Mouse (Mus musculus) cerebellum, adult (tissue): ENCODE results near the gene Odf3l2.
A peak's percentile ranks its signal among the peaks of the same experiment; 100 is the strongest.

ENCODE experiments used
- ATAC-seq: cut with Nextera tagmentation; 2 replicates; pipeline ENCODE4 v1.9.2; 2017; ENCODE audit warnings: mild to moderate bottlenecking, moderate library complexity, mixed read lengths; ENCODE audit not compliant: insufficient number of reproducible peaks, low FRiP score, low TSS enrichment

Odf3l2 gene

GRCm38 (mm10) chr10:79671396-79672087 lies 26.0 kb upstream of the Odf3l2 start:
- ATAC-seq, result no peak

GRCm38 (mm10) chr10:79670071-79670888 lies 24.7 kb upstream of the Odf3l2 start:
- ATAC-seq, result 0 out of 2 replicates have a peak, but pooled peaks have one; percentile 8

- peak; percentile 36; the same call in 1 of the 2 replicates for ATAC-seq
These were observed 24.1 kb upstream of the Odf3l2 start for GRCm38 (mm10) chr10:79669576-79670057.

GRCm38 (mm10) chr10:79668771-79669575 lies 23.4 kb upstream of the Odf3l2 start, which contains the start of gene Tpgs1:
Tpgs1 (plus strand) TSS chr10:79669369.
- ATAC-seq, result peak; percentile 73

- no peak for ATAC-seq
These were observed 22.5 kb upstream of the Odf3l2 start for GRCm38 (mm10) chr10:79668076-79668475.

- no peak for ATAC-seq
These were observed 21.0 kb upstream of the Odf3l2 start for GRCm38 (mm10) chr10:79666493-79666892.

- ATAC-seq, result no peak
These were observed 19.5 kb upstream of the Odf3l2 start for GRCm38 (mm10) chr10:79665051-79665450.

- peak; percentile 22; the same call in 1 of the 2 replicates for ATAC-seq
These were observed 18.7 kb upstream of the Odf3l2 start, which contains the start of gene Madcam1 for GRCm38 (mm10) chr10:79664131-79664665. Madcam1 (plus strand) TSS chr10:79664559.

- no peak for ATAC-seq
These were observed 16.3 kb upstream of the Odf3l2 start for GRCm38 (mm10) chr10:79661861-79662260.

- ATAC-seq, result no peak
These were observed 14.8 kb upstream of the Odf3l2 start for GRCm38 (mm10) chr10:79660298-79660697.

GRCm38 (mm10) chr10:79658829-79659228 lies 13.3 kb upstream of the Odf3l2 start:
- ATAC-seq, result no peak

GRCm38 (mm10) chr10:79654946-79655395 lies 9.4 kb upstream of the Odf3l2 start:
- no peak for ATAC-seq

- no peak for ATAC-seq
These were observed 7.3 kb upstream of the Odf3l2 start for GRCm38 (mm10) chr10:79652789-79653188.

GRCm38 (mm10) chr10:79649070-79649751 lies 3.7 kb upstream of the Odf3l2 start:
- ATAC-seq, result peak; percentile 75

- 0 out of 2 replicates have a peak, but pooled peaks have one; percentile 9 for ATAC-seq
These were observed 6.9 kb downstream of the Odf3l2 start for GRCm38 (mm10) chr10:79638486-79639204.

GRCm38 (mm10) chr10:79637128-79638110 lies 8.1 kb downstream of the Odf3l2 start, which contains the start of gene Shc2:
Shc2 (minus strand) TSS chr10:79637918.
- peak; percentile 70 for ATAC-seq

GRCm38 (mm10) chr10:79636287-79636686 lies 9.3 kb downstream of the Odf3l2 start:
- ATAC-seq, result no peak
